Mouse (Mus musculus) ovary, postnatal 14 days (tissue): ENCODE results near the gene Hoxd1.

Experiments
- DNase-seq: peaks from one replicate; pipeline ENCODE4 v3.0.0; 2022; ENCODE audit warnings: low spot score

Gene Hoxd1

DNA sequence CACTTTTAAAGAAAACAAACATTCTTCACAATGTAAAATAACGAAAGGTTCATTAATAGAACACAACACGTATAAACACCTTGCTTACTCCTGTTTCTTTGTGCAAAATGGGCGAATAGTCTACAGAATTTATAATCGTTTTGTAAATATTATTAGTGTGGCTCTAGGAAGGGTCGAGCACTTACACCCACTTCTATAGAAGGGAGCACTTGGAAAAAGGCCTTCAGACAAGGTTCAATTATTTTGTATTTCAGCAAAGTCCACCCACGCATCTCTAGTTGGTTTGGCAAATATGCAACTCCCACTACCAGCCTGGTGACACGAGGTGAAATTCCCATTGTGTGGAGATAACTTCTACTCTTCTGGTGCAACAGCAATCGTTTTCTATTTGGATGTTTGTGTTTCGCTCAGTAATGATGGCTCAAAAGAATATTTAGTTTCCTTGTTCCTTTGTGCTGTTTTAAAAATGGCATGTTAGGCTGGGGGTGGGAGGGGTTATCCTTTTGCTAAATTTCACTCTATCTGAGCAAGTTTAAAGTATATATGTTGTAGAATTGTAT, 14.3 kb upstream of the Hoxd1 start:
- DNase-seq: no peak

DNA sequence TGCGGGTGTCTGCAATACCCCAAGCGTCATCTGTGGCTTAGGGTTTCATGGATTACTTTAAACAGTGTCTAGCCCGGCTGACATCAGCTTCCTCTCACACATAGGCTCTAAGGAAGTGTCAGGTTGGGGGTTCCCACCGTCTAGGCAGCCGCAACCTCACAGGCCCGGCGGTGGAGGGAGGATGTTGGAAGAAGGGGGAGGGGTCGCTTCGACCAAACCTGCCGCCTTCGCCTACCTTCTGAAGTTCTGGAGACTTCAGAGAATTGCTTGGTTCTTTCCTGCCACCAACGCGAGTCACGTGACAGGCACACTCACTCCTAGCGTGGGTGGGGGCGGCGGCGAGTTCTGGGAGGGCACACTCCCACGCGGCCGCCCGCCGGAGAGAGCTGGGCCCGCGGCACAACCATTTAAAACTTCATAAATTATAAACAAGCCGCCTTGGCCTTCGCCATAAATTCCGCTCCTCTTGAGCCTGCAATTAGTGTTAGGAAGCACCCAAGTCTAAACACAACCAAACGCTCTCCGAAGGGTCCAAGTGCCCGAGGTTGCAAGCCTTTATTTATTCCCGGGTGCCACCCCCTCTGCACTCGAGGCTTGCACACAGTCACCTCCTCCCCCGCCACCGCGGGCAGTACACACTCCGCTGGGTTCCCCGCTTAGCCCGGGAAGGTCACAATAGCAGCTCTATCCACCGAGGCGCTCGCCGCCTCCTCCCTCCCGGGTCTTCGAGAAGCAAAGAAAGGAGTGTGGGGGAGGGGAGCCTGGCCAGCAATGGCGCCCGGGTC, 13.3 kb upstream of the Hoxd1 start:
- DNase-seq: no peak

DNA sequence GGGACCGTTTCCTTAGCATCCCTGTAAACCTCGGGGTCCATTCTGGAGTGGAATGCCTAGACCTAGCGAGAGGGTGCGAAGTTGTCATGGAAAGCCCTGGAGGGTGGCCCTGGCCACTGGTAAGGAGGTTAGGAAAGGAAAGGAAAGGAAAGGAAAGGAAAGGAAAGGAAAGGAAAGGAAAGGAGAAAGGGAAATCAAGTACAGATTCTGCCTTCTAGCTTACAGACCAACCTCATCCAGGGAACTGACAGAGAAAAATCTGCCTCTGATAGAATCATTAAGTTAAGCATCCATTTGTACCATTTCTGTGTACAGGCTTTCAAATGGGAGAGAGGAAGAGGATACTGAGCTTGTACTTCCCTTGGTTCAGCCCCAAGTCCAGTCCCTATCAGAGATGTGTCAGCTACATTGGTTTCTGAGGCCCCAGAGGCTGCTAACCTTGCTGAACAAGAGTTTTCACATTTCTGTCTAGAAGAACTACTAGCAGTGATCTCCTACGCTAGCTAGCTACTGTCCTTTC, 12.0 kb upstream of the Hoxd1 start:
- no peak for DNase-seq

DNA sequence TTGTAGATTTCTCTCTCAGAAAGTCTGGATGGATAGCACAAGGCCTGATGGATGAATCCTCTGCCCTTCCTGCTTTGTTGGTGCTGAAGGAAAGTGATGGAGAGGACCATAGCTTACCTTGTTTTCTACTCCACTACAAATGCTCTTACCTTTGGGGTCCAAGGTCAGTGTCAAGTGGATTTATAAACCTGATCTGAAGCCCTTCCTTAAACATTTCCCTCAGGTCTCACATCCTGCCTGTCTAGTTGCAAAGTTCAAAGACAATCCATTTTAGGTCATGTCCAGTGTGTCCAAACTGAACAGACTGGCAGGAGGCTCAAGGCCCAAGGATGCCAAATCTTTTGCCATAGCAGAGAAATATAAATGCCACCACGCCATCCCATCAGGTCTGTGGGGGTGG, 10.9 kb upstream of the Hoxd1 start:
- no peak for DNase-seq

DNA sequence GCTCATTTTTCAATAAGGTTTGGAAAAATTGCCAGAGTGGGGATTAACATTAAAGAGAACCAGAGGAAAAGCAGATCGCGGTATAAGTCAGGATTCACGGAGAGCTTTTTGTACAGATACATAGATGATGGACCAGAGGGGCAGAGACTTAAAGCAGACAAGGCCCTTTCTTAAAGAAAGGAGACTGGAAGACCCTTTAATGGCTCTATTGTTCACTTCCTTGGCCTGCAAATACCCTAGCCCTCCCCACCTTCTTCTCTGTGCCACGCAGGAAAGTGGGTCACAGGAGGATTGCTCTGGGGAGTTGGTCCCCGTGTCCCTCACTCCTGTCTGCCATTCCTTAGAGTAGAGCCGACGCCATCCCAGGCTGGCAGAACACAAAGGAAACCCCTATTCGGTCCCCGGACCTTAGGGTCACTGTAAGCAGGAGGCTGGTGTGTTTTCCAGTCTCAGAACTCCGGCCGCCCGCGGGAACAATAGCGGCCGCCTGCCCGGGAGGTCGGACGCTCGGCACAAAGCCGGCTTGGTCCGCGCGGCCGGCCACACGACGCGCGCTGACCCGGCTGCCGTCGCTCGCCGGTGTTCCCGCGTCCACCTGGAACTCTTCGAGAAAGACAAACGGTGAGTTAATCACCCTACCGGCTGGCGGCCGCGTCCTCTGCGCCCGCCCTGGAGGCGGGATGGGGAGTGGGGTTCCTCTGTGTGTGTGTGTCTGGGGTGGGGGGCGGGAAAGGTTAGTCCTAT, 10.2 kb upstream of the Hoxd1 start:
- no peak for DNase-seq

DNA sequence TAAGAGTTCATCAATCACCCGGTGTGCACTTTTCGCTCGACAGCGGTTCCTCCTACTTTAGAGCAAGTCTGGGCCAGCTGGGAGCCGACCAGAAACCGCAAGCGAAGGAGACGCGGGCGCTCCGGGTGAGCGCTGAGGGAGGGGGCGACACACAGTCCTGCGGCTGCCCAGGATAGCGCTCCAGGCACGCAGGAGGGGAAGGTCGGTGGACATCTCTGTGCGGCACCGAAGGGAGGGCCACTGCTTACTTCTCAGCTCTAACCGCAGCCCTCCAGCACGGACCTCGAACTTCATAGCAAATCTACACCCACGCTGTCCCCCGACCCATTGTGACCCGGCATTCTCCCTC, 9.6 kb upstream of the Hoxd1 start:
- no peak for DNase-seq

DNA sequence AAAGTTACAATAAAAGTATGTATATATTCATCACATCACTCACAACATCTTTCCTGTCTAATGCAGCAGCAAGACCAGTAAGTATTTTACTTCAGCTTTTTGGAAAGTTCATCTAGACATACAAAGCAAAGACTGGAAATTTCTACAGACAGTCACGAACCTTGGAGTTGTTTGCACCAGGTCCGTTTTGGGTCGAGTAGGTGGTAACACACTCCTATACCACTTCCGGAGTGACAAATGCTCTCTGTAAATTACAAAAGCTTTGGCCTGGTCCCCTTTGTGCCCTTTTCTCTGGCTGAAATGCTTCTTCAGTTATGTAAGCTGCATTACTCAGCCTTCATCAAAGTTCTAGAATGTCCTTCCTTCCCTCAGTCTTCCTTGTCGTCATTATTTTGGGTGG, 9.1 kb upstream of the Hoxd1 start:
- DNase-seq: no peak

DNA sequence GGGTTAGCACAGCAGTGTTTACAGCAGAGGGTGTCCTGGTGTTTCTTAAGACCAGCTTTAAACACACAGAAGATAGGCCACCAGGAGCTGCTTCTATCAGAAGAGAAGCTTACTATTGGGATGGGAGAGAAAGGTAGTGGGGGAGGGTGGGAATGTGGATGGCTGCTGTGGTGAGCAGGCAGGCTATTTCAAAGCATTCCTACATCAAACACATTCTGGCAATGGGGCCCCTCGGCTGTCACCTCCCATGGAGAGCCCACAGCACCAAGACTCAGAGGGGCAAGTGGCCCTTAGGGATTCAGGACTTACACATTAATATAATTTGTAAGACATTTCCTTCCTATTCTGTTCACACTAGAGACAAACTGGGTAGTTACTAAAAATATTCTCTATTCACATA, 2.6 kb upstream of the Hoxd1 start:
- DNase-seq: no peak

DNA sequence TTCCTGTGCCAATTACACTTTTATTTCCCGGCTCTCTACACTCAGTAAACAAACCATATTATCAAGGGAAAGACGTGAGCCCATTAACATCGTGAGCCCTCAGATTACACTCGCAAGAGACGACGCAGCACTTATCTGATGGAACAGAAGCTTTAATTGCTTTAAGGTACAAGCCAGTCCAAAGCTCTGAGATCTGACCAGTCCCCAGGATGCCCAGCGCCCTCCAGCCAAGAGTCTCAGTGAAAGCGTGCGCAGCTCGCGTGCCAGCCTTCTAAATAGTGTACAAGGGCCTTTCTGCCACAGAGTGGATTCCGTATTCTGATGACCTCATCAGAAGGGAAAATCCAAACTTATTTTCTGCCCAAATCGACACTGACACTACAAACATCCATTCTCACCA, 839 bp upstream of the Hoxd1 start:
- no peak for DNase-seq

DNA sequence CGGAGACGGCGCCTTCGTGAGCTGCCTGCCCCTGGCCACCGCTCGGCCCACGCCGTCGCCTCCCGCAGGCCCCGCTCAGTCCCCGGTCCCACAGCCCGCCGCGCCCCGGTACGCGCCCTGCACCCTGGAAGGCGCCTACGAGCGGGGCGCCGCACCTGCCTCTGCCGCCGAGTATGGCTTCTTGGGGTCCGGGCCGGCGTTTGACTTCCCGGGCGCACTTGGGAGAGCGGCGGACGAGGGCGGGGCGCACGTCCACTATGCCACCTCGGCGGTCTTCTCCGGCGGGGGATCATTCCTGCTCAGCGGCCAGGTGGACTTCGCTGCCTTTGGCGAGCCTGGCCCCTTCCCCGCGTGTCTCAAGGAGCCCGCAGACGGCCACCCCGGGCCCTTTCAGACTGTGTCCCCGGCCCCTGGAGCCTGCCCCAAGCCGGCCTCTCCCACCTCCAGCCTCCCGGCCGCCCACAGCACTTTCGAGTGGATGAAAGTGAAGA, 510 bp downstream of the Hoxd1 start:
- no peak for DNase-seq

DNA sequence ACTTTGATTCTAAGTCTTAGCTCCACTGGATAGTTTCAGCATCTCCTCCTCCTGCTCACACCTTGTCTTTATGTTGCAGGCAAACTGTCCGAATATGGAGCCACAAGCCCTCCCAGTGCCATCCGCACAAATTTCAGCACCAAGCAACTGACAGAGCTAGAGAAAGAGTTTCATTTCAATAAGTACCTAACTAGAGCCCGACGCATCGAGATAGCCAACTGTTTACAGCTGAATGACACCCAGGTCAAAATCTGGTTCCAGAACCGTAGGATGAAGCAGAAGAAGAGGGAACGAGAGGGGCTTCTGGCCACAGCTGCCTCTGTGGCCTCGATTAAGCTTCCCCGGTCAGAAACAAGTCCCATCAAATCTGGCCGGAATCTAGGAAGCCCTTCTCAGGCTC, 1.2 kb downstream of the Hoxd1 start:
- no peak for DNase-seq

DNA sequence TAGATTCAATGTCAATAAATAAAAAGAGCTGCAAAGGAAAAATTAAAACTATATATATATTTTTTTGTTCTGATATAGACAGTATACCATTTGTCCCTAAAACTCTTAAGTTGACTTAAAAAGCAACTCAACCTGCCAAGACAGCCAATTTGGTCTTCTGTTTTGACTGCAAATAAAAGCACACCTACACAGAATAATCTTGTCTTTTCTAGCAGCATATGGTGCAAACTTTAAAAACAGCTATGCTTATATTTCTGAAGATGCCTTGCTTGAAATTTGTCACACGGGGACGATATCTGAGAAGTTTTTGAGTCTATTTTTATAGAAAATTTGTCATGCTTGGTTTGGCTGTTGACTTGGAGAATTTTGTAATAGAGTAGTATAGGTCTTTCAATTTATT, 11.6 kb downstream of the Hoxd1 start:
- no peak for DNase-seq

DNA sequence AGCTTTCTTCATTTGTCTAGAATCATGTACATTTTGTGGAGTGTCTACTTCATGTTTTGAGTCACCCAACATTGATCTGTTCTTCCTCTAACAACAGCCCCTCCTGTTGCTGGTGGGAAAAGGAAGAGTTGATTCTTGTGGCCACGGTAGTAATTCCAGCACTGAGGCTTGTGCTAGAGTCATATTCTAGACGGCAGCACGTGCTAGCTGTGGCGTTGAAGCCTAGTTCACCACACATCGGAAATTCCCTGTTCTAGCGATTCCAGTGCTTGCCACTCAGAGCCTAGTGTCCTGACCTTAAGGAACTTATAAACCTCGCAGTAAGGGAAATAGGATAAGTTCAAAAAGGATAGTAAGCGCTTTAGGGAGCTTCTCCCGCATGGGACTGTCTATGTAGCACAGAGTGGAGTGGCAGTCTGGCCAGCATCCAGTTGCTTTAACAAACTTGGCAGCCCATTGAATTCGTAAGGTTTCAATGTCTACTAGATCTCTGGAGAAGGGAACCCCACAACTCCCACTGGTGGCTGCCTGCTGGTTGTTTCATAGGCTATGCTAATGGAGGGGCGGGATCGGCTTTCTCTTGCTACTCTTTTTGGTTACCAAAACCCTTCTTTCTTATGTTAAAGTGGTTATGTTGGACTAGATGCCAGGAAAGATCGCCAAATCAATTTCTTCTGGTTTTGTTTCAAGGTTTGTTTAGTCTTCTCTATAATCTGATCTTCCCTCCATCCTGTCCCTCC, 14.9 kb downstream of the Hoxd1 start:
- no peak for DNase-seq

DNA sequence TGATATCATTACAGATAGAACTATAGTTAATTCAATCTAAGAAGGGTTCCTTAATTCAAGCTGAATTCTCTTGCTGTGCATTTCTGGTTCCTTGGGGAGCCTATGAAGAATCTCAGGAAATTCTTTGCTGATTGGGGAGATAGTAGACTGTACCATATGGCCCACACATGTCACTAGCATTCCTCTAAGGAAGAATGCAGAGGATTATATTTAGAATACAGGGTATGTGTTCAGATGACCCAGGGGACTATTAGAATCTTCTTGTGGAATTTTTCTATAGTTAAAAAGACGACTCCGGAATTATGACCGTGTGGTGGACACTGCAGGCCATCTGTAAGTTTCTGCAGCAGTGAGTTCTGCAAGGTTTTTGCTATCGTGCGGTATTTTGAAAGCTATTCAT, 18.6 kb downstream of the Hoxd1 start:
- DNase-seq: no peak

DNA sequence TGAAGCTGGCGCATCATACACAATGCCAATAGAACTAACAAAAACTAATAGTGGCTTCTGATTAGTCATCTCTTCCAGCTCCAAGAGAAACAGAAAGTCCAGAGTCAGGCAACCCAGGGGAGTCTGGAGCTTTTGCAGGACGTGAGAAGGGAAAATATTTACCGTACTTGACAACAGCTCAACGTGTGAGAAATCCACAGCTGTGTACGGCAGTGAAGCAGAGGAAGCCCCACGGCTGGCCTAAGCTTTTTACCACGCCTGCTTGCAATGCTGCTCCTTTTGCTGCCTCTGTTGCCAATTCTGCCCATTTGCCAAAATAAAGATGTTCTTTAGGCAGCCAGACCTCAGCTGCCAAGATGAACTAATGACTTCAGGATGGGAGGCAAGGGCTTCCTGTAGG, 32.8 kb downstream of the Hoxd1 start:
- no peak for DNase-seq

DNA sequence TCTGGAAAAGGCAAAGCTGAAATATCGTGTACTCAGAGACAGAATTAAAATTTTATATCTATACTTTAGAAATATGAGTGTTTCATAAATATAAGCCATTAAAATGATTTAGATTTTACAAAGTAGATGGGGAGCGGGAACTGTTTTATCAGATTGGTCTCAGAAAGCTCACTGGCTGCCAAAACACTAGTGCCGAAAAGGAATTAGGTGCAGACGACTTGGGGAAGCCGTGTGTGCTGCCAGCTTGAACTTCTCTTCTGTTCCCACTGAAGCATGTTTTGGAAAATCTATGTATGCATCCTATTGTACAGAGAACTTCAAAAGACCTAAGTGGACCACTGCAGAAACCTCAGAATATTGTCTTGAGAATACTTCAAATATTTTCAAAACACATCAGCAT, 45.7 kb downstream of the Hoxd1 start:
- DNase-seq: no peak
